Mouse (Mus musculus): ENCODE results near the gene Maml3.

Gene Maml3

GRCm38 (mm10) chr3:51916060-51916870 lies 188.6 kb downstream of the Maml3 start:
- in situ Hi-C loops (cut with MboI, MseI) = no loop called here

GRCm38 (mm10) chr3:51915415-51915814 lies 189.5 kb downstream of the Maml3 start:
- in situ Hi-C loops (cut with MboI, MseI) = no loop called here

- in situ Hi-C loops (cut with MboI, MseI) = no loop called here
Observed at GRCm38 (mm10) chr3:51914900-51915299, 190.0 kb downstream of the Maml3 start.

GRCm38 (mm10) chr3:51913498-51913897 lies 191.4 kb downstream of the Maml3 start:
- in situ Hi-C loops (cut with MboI, MseI) = no loop called here

GRCm38 (mm10) chr3:51912214-51912613 lies 192.7 kb downstream of the Maml3 start:
- in situ Hi-C loops (cut with MboI, MseI) = no loop called here

GRCm38 (mm10) chr3:51908437-51908990 lies 196.4 kb downstream of the Maml3 start:
- in situ Hi-C loops (cut with MboI, MseI) = no loop called here

- in situ Hi-C loops (cut with MboI, MseI) = no loop called here
Observed at GRCm38 (mm10) chr3:51907113-51907860, 197.6 kb downstream of the Maml3 start.

GRCm38 (mm10) chr3:51905903-51906302 lies 199.0 kb downstream of the Maml3 start:
- in situ Hi-C loops (cut with MboI, MseI) = no loop called here

- in situ Hi-C loops (cut with MboI, MseI) = no loop called here
Observed at GRCm38 (mm10) chr3:51904357-51904855, 200.5 kb downstream of the Maml3 start.

GRCm38 (mm10) chr3:51901151-51901550 lies 203.7 kb downstream of the Maml3 start:
- in situ Hi-C loops (cut with MboI, MseI) = no loop called here

- in situ Hi-C loops (cut with MboI, MseI) = no loop called here
Observed at GRCm38 (mm10) chr3:51894514-51894913, 210.4 kb downstream of the Maml3 start.

GRCm38 (mm10) chr3:51891562-51892119 lies 213.2 kb downstream of the Maml3 start:
- in situ Hi-C loops (cut with MboI, MseI) = no loop called here

GRCm38 (mm10) chr3:51890181-51890580 lies 214.7 kb downstream of the Maml3 start:
- in situ Hi-C loops (cut with MboI, MseI) = no loop called here

- in situ Hi-C loops (cut with MboI, MseI) = no loop called here
Observed at GRCm38 (mm10) chr3:51889776-51890175, 215.1 kb downstream of the Maml3 start.

- in situ Hi-C loops (cut with MboI, MseI) = no loop called here
Observed at GRCm38 (mm10) chr3:51888662-51889433, 216.0 kb downstream of the Maml3 start.

GRCm38 (mm10) chr3:51888295-51888661 lies 216.6 kb downstream of the Maml3 start:
- in situ Hi-C loops (cut with MboI, MseI) = no loop called here

GRCm38 (mm10) chr3:51885920-51886319 lies 219.0 kb downstream of the Maml3 start:
- in situ Hi-C loops (cut with MboI, MseI) = no loop called here

- in situ Hi-C loops (cut with MboI, MseI) = no loop called here
Observed at GRCm38 (mm10) chr3:51885487-51885886, 219.4 kb downstream of the Maml3 start.

GRCm38 (mm10) chr3:51881981-51882380 lies 222.9 kb downstream of the Maml3 start:
- in situ Hi-C loops (cut with MboI, MseI) = loop anchor here (5.0 kb wide), 1 partner anchor 1110 kb away; no protein-coding TSS in a partner anchor

- in situ Hi-C loops (cut with MboI, MseI) = loop anchor here (5.0 kb wide), 1 partner anchor 1111 kb away; no protein-coding TSS in a partner anchor
Observed at GRCm38 (mm10) chr3:51881393-51881792, 223.5 kb downstream of the Maml3 start.

- in situ Hi-C loops (cut with MboI, MseI) = loop anchor here (5.0 kb wide), 1 partner anchor 1112 kb away; no protein-coding TSS in a partner anchor
Observed at GRCm38 (mm10) chr3:51880506-51881036, 224.3 kb downstream of the Maml3 start.
